Comparison of ENCODE assay signal across 20 mouse cellular contexts in the genomic region with DNA sequence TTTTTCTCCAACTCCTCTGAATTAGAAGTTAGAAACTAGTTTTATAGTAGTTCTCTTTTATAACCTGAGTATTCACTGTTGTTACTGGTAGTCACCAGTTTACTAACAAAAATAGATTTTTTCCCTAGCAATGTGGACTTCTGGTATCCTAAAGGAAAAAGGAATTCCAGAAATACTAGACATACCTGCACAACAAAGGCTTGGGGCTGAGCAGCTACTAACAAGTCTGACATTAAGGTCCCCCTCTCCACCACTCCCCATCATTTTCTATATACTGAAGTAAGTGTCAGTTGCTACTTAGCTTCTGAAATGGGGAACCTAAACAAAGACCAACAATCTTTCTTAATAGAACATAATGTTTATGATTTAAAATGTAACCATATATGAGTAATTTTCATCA. TPM values are rescaled to one million over a fixed set of nuclear protein-coding genes. Genes with fewer than 3 reads are reported as not detected.
DNase-seq lines count a peak whose midpoint lies in the region; TF ChIP-seq lines count a peak whose summit lies in the region.
"Had no signal": no experiment of that assay in that cellular context is flagged by ENCODE, and none has a peak within 500 bp of the region (broad histone marks: within the 10 kb centered on the region; RNA-seq: fewer than 3 reads in every experiment).

No protein-coding gene starts in this region.

- no peaks in the 10 kb centered on the region for H3K9me3 ChIP-seq in ES-E14 (ENCODE audit: control insufficient read depth, insufficient read depth, low read depth, low read length)
- H3K9me3 ChIP-seq: embryonic facial prominence, embryonic 13.5 days; embryonic facial prominence, embryonic 15.5 days; forebrain, embryonic 10.5 days; forebrain, embryonic 12.5 days had no signal

- H3K27ac ChIP-seq in ES-E14 (ENCODE audit: insufficient read depth, low read depth, low read length, poor library complexity, severe bottlenecking): peak overlapping the region; percentile 43; the same call in 1 of the 2 replicates
- H3K27ac ChIP-seq: embryonic facial prominence, embryonic 13.5 days; embryonic facial prominence, embryonic 15.5 days; forebrain, embryonic 10.5 days; forebrain, embryonic 12.5 days had no signal

- peak; percentile 2 for DNase-seq in embryo, embryonic 9.5 days (ENCODE audit: extremely low spot score)
- no peak for DNase-seq in embryo, embryonic 10 days (ENCODE audit: low spot score)
- DNase-seq in ES-E14 (ENCODE audit: low read depth, low spot score) (no peak), R1 (ENCODE audit: low read depth, low spot score) (peak; percentile 81)
- no peak for DNase-seq in ovary, postnatal 10 days (ENCODE audit: low spot score)
- DNase-seq in cerebellum, postnatal 10 days: no peak
- DNase-seq: adrenal gland, adult 8-10 months; adrenal gland, postnatal 14 days; adrenal gland, postnatal 36 days; B cell, adult 2 months; cerebellum, adult 11-12 months; cerebellum, adult 2 months; cerebellum, adult 9-10 months; cerebellum, postnatal 14 days; cerebellum, postnatal 36 days had no signal

- H3K9ac ChIP-seq in ES-E14 (ENCODE audit: insufficient read depth, low read depth, low read length, poor library complexity, severe bottlenecking): no peak overlapping the region
- H3K9ac ChIP-seq: embryonic facial prominence, embryonic 13.5 days; embryonic facial prominence, embryonic 15.5 days; forebrain, embryonic 12.5 days had no signal

- no peak overlapping the region for H3K4me3 ChIP-seq in ES-E14 (ENCODE audit: insufficient read depth in 1 of 2, low read depth in 1 of 2, low read length in 2 of 2, poor library complexity in 1 of 2, severe bottlenecking in 1 of 2)
- H3K4me3 ChIP-seq: embryonic facial prominence, embryonic 13.5 days; embryonic facial prominence, embryonic 15.5 days; erythroblast, embryonic 14.5 days; forebrain, embryonic 10.5 days; forebrain, embryonic 12.5 days had no signal

- no peaks in the 10 kb centered on the region for H3K36me3 ChIP-seq in ES-E14 (ENCODE audit: control insufficient read depth, insufficient read depth, low read length, poor library complexity, severe bottlenecking)
- H3K36me3 ChIP-seq: embryonic facial prominence, embryonic 13.5 days; embryonic facial prominence, embryonic 15.5 days; forebrain, embryonic 12.5 days had no signal

- in situ Hi-C loops in ES-E14 (cut with MboI; ENCODE audit: low sequenced_read_pairs in 2 of 2, unreplicated experiment in 2 of 2): no loop called here

- H3K4me1 ChIP-seq in ES-E14 (ENCODE audit: control insufficient read depth in 2 of 2, insufficient read depth in 2 of 2, low read length in 2 of 2, poor library complexity in 1 of 2): peaks cover 2 to 7% of the 10 kb centered on the region in 2 experiments; a peak in 3 of 4 replicates
- H3K4me1 ChIP-seq: embryonic facial prominence, embryonic 15.5 days had no signal

TF ChIP-seq in ES-E14, 5 proteins besides CTCF, POLR2A, EP300 and RAD21:
- TF ChIP-seq CHD2 (IDR thresholded peaks at IDR 0.05; ENCODE audit: low read depth, low read length): no peak
- TF ChIP-seq HCFC1 (IDR thresholded peaks at IDR 0.05; ENCODE audit: borderline replicate concordance, insufficient read depth, low read length): no peak
- TF ChIP-seq ZNF384 (IDR thresholded peaks at IDR 0.05; ENCODE audit: low read depth, low read length): no peak
- TF ChIP-seq MAFK (IDR thresholded peaks at IDR 0.05; ENCODE audit: insufficient read depth, low read depth, low read length): no peak
- TF ChIP-seq ZC3H11A (IDR thresholded peaks at IDR 0.05; ENCODE audit: borderline replicate concordance, low read depth, low read length): no peak

RNA-seq across cellular contexts. Expression of gene Ankrd28, which starts 3.2 kb away (rescaled TPM):
- 26.6 and 36.0 TPM in 2 replicates for total RNA-seq in ES-E14 (2012; rRNA removed)

Comparison
In these comparisons a context has a peak if more than half of its experiments do, and no peak if none do; other contexts are left out.
1. DNase-seq: peak in embryo, embryonic 9.5 days (single experiment) and R1 (single experiment); none in embryo, embryonic 10 days (single experiment), ES-E14 (single experiment), ovary, postnatal 10 days (single experiment) and cerebellum, postnatal 10 days (0 of 2).